Mouse (Mus musculus): ENCODE data around the gene Slc9a9.

- no peak for TF ChIP-seq CTCF (IDR thresholded peaks at IDR 0.05; ENCODE audit: insufficient read depth, low read depth, low read length)
- TF ChIP-seq POLR2A (IDR thresholded peaks at IDR 0.05; ENCODE audit: insufficient read depth, low read depth, low read length) = no peak
Measured at GRCm38 (mm10) chr9:95109799-95110198, 440.1 kb downstream of the Slc9a9 start.

All from olfactory bulb, adult 2 months (tissue).